Mouse (Mus musculus): ENCODE measurements around the gene Bex4. TPM values are rescaled to one million over a fixed set of nuclear protein-coding genes. Genes with fewer than 3 reads are reported as not detected.
A peak's percentile ranks its signal among the peaks of the same experiment; 100 is the strongest.

Bex4 gene
- polyA plus RNA-seq, 1 experiment from 2014 or later, result 86.0 TPM

- Histone ChIP-seq H3K4me3 (no peak overlapping the region), H3K36me3 (no peaks in the 10 kb centered on the region), H3K27me3 (ENCODE audit: insufficient read depth, poor library complexity, severe bottlenecking) (no peaks in the 10 kb centered on the region), H3K9me3 (no peaks in the 10 kb centered on the region), H3K27ac (no peak overlapping the region), H3K4me1 (replicated peaks) (0 out of 2 replicates have a peak, but pooled peaks cover 2% of the 10 kb centered on the region)
- 80% methylated on average over 5 of the region's 5 CpGs for WGBS
- DNase-seq (ENCODE audit: low spot score), result no peak
Observed at GRCm38 (mm10) chrX:136141385-136141784, 2.6 kb downstream of the Bex4 start.

GRCm38 (mm10) chrX:136143711-136144110 lies 4.9 kb downstream of the Bex4 start:
- Histone ChIP-seq H3K27me3 (ENCODE audit: insufficient read depth, poor library complexity, severe bottlenecking) (no peaks in the 10 kb centered on the region), H3K4me3 (no peak overlapping the region), H3K9me3 (no peaks in the 10 kb centered on the region), H3K4me1 (replicated peaks) (0 out of 2 replicates have a peak, but pooled peaks cover 2% of the 10 kb centered on the region), H3K27ac (no peak overlapping the region), H3K36me3 (no peaks in the 10 kb centered on the region)
- no peak for DNase-seq (ENCODE audit: low spot score)
- WGBS, result 82% methylated on average over 2 of the region's 2 CpGs

DNA sequence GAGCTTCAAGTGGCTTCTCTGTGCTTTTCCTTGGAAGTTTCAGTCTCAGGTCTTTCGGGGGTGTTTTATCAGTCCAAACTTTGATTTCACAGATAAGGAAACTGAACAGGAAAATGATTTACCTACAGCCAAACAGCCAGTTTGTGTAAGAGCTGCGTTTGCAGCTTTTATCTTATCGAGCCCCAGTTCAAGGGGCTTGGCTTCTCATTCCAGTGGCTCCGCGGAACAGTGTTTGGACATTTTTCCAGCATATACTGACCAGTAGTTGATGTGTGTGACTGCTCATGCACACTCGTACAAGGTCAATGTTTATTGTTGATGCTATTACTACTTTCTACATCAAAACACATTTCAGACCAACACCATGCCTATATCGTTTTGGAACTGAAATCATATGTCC lies 5.4 kb downstream of the Bex4 start:
- WGBS, result 89% methylated on average over 7 of the region's 7 CpGs

GRCm38 (mm10) chrX:136170625-136171024 lies 31.8 kb downstream of the Bex4 start:
- H3K27me3 ChIP-seq (ENCODE audit: insufficient read depth, poor library complexity, severe bottlenecking), result peaks cover 7% of the 10 kb centered on the region
- H3K9me3 ChIP-seq, result no peaks in the 10 kb centered on the region
- no peak for DNase-seq (ENCODE audit: low spot score)
- no peak overlapping the region for H3K27ac ChIP-seq
- peaks cover 4% of the 10 kb centered on the region; the same call in 1 of the 2 replicates for H3K4me1 ChIP-seq (replicated peaks)
- WGBS, result 70% methylated on average over 10 of the region's 10 CpGs
- H3K36me3 ChIP-seq, result peaks cover 12% of the 10 kb centered on the region; the same call in 1 of the 2 replicates
- peak overlapping the region; percentile 64 for H3K4me3 ChIP-seq

More for the DNA sequence above, 5.4 kb downstream of the Bex4 start:
- no peak for DNase-seq (ENCODE audit: low spot score)
- Histone ChIP-seq H3K36me3 (no peaks in the 10 kb centered on the region), H3K27me3 (ENCODE audit: insufficient read depth, poor library complexity, severe bottlenecking) (no peaks in the 10 kb centered on the region), H3K9me3 (no peaks in the 10 kb centered on the region), H3K4me3 (no peak overlapping the region), H3K27ac (no peak overlapping the region), H3K4me1 (replicated peaks) (0 out of 2 replicates have a peak, but pooled peaks cover 2% of the 10 kb centered on the region)

- Histone ChIP-seq H3K9me3 (no peaks in the 10 kb centered on the region), H3K36me3 (peaks cover 12% of the 10 kb centered on the region; the same call in 1 of the 2 replicates), H3K4me1 (replicated peaks) (peaks cover 4% of the 10 kb centered on the region; the same call in 1 of the 2 replicates), H3K27ac (peak overlapping the region; percentile 91), H3K4me3 (peak overlapping the region; percentile 64), H3K27me3 (ENCODE audit: insufficient read depth, poor library complexity, severe bottlenecking) (peaks cover 15% of the 10 kb centered on the region)
- 20% methylated on average over 24 of the region's 24 CpGs for WGBS
- peak; percentile 76 for DNase-seq (ENCODE audit: low spot score)
Observed at GRCm38 (mm10) chrX:136171189-136172117, 32.7 kb downstream of the Bex4 start.

DNA sequence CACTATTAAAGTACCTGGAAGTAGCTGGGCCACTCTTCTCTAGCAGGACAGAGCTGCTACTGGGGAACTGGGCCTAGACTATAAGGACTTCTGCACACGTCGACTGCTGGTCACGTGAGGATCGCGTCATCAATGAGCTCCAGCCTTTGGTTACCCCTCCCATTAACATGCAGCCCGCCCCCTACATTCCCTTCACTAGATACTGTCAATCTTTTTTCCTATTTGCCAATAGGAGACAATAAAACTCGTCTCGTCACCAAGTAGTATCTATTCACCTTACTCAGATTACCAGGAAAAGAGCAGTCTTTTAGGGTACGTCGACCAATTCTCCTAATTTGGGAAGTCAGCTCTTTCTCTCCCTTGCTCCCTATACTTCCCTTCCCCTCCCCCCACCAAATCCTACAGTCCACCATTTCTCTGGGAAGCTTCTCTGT lies 33.3 kb downstream of the Bex4 start, which contains the start of gene Tceal8:
Gene Tceal8, minus strand, starts transcription at position 225 of the 434 bp plus-strand sequence.
- peaks cover 12% of the 10 kb centered on the region; the same call in 1 of the 2 replicates for H3K36me3 ChIP-seq
- H3K4me1 ChIP-seq (replicated peaks), result peaks cover 4% of the 10 kb centered on the region; the same call in 1 of the 2 replicates
- H3K27me3 ChIP-seq (ENCODE audit: insufficient read depth, poor library complexity, severe bottlenecking), result peaks cover 15% of the 10 kb centered on the region
- WGBS, result 20% methylated on average over 10 of the region's 10 CpGs
- no peaks in the 10 kb centered on the region for H3K9me3 ChIP-seq
- H3K4me3 ChIP-seq, result peak within 1 kb of the TSS; percentile 64
- H3K27ac ChIP-seq, result peak within 1 kb of the TSS; percentile 91
- DNase-seq (ENCODE audit: low spot score), result peak; percentile 82

DNA sequence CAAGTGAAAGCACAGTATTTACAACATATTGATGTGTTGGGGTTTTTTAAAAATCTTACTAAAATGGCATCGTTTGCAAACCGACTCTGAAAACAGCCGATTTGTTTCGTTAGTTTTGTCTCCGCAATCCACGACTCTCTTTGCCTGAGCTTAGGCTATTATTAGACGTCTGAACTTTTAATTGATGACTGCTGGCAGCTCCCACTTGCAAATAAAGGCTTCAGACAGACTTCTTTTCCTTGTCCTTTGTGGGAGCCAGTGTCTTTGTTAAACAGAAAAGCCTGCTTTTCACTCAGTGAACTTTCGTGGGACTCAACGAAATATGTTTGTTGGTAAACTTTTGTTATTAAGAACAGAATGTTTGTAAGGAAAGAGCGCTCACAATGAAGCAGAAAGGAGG lies 34.0 kb downstream of the Bex4 start:
- Histone ChIP-seq H3K4me1 (replicated peaks) (peaks cover 4% of the 10 kb centered on the region; the same call in 1 of the 2 replicates), H3K4me3 (peak overlapping the region; percentile 64), H3K36me3 (peaks cover 12% of the 10 kb centered on the region; the same call in 1 of the 2 replicates)

DNA sequence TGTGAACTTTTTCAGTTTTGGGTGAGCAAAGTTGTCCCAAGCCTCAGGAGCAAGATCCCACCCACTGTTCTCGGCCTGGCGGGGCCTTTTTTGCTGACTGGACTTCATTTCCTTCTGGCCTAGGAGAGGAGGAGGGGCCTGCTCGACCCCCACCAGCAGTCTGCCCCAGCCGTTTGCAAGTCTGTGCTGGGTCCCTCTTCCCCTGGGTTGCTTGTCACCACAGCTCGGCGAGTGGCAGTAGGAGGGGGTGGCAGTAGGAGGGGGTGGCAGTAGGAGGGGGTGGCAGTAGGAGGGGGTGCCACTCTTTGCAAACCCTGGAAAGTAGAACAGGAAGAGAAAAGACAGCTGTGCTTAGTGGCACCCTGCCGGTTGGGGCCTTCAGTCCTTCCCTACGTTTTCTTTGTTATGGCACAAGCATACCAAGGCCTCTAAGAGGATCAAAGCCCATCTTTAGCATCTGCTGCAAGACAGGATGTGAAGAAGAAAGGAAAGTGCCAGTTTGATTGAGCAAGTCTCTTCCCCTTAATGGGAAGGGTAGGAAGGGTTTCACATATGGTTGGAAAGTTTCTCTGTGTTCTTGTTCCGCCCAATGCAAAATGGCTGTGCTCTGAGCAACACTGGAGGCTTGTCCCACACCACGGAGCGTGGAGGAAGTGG lies 42.2 kb downstream of the Bex4 start:
- WGBS, result 17% methylated on average over 11 of the region's 11 CpGs
- peak overlapping the region; percentile 81 for H3K27ac ChIP-seq
- H3K9me3 ChIP-seq, result no peaks in the 10 kb centered on the region
- peaks cover 8% of the 10 kb centered on the region; the same call in 1 of the 2 replicates for H3K4me1 ChIP-seq (replicated peaks)
- H3K27me3 ChIP-seq (ENCODE audit: insufficient read depth, poor library complexity, severe bottlenecking), result peaks cover 15% of the 10 kb centered on the region
- DNase-seq (ENCODE audit: low spot score), result peak; percentile 32
- H3K4me3 ChIP-seq, result no peak overlapping the region
- H3K36me3 ChIP-seq, result no peaks in the 10 kb centered on the region

More for the DNA sequence above, 34.0 kb downstream of the Bex4 start:
- Histone ChIP-seq H3K27ac (peak overlapping the region; percentile 91), H3K9me3 (no peaks in the 10 kb centered on the region), H3K27me3 (ENCODE audit: insufficient read depth, poor library complexity, severe bottlenecking) (peaks cover 15% of the 10 kb centered on the region)
- peak; percentile 10 for DNase-seq (ENCODE audit: low spot score)
- 29% methylated on average over 10 of the region's 10 CpGs for WGBS

DNA sequence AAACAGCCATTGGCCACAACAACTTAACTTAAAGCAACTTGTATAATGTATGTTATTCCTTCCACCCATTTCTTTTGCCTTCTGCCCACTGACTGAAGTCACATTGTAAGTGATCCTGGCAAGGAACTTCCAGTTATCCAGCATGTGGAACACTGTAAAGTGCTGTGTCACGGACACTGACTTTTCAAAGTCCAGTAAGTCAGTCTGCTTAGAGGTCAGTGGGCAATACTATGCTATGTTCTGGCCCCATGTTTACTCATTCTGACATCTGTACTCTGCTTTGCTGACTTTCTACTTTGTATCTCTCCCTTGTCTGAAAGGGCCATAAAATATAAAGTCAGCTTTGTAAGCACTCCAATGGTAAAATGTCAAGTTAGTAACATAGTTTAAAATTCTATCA lies 44.3 kb downstream of the Bex4 start:
- H3K4me3 ChIP-seq, result no peak overlapping the region
- H3K27me3 ChIP-seq (ENCODE audit: insufficient read depth, poor library complexity, severe bottlenecking), result peaks cover 9% of the 10 kb centered on the region
- no peaks in the 10 kb centered on the region for H3K9me3 ChIP-seq
- H3K36me3 ChIP-seq, result no peaks in the 10 kb centered on the region
- WGBS, result 89% methylated on average over 1 of the region's 1 CpGs
- no peak overlapping the region for H3K27ac ChIP-seq
- DNase-seq (ENCODE audit: low spot score), result no peak
- peaks cover 8% of the 10 kb centered on the region; the same call in 1 of the 2 replicates for H3K4me1 ChIP-seq (replicated peaks)

Other genes with a start within 250 kb of the Bex4 start
- gene Arxes2, start 145.2 kb upstream of the Bex4 start, polyA plus RNA-seq (2016; fragmentation: Nextera tagmentation; extraction: Ambion mirVana), result 89.6 and 92.7 TPM in 2 replicates
- gene Arxes1, start 105.6 kb upstream of the Bex4 start, polyA plus RNA-seq (2016; fragmentation: Nextera tagmentation; extraction: Ambion mirVana), result 33.7 and 33.8 TPM in 2 replicates
- gene Bex2, start 70.8 kb upstream of the Bex4 start, polyA plus RNA-seq (2016; fragmentation: Nextera tagmentation; extraction: Ambion mirVana), result 275 and 315 TPM in 2 replicates
- gene Nxf3, start 53.7 kb upstream of the Bex4 start, polyA plus RNA-seq (2016; fragmentation: Nextera tagmentation; extraction: Ambion mirVana), result not detected in 2 replicates
- gene Tceal8, start 33.3 kb downstream of the Bex4 start, polyA plus RNA-seq (2016; fragmentation: Nextera tagmentation; extraction: Ambion mirVana), result 167 and 188 TPM in 2 replicates
- gene Tceal5, start 64.9 kb downstream of the Bex4 start, polyA plus RNA-seq (2016; fragmentation: Nextera tagmentation; extraction: Ambion mirVana), result 4.3 and 4.4 TPM in 2 replicates
- 0.37 and 1.00 TPM in 2 replicates for gene Tceal7, start 75.8 kb downstream of the Bex4 start, polyA plus RNA-seq (2016; fragmentation: Nextera tagmentation; extraction: Ambion mirVana)
- 127 and 147 TPM in 2 replicates for gene Bex1, start 76.5 kb downstream of the Bex4 start, polyA plus RNA-seq (2016; fragmentation: Nextera tagmentation; extraction: Ambion mirVana)
- gene Tceal9, start 106.1 kb downstream of the Bex4 start, polyA plus RNA-seq (2016; fragmentation: Nextera tagmentation; extraction: Ambion mirVana), result 356 and 368 TPM in 2 replicates
- 678 and 708 TPM in 2 replicates for gene Bex3, start 131.3 kb downstream of the Bex4 start, polyA plus RNA-seq (2016; fragmentation: Nextera tagmentation; extraction: Ambion mirVana)